Mouse (Mus musculus): ENCODE measurements around the gene Tgfbr3.

GRCm38 (mm10) chr5:107176196-107176595 is 113.2 kb downstream of the Tgfbr3 start:
- TF ChIP-seq CTCF (IDR thresholded peaks at IDR 0.05; ENCODE audit: insufficient read depth, low read depth, low read length) (no peak), POLR2A (IDR thresholded peaks at IDR 0.05; ENCODE audit: insufficient read depth, low read depth, low read length) (no peak)

Data from olfactory bulb, adult 2 months (tissue).